Mouse (Mus musculus) heart, postnatal 25 days (tissue): ENCODE measurements at regions not wholly inside any gene's neighbourhood (a gene's known extent, or its start where the extent isn't known, plus 50 kb on each side); places are given as distances from the start of the nearest gene placed in this dataset.

ENCODE experiments used
- DNase-seq: peaks from one replicate; pipeline ENCODE4 v3.0.0; 2022; ENCODE audit warnings: low spot score
- intact Hi-C: fragments of 180-260 bp; cut with DNase I; formaldehyde crosslinking; loops from one replicate; pipeline ENCODE4 v1.15.1; 2025

- no peak for DNase-seq
- intact Hi-C loops, result loop anchor here (5.0 to 10.0 kb wide), 2 partner anchors 720 to 933 kb away; no protein-coding TSS in a partner anchor
Observed at GRCm38 (mm10) chr2:56025059-56025458, 589.3 kb downstream of the Kcnj3 start.

DNA sequence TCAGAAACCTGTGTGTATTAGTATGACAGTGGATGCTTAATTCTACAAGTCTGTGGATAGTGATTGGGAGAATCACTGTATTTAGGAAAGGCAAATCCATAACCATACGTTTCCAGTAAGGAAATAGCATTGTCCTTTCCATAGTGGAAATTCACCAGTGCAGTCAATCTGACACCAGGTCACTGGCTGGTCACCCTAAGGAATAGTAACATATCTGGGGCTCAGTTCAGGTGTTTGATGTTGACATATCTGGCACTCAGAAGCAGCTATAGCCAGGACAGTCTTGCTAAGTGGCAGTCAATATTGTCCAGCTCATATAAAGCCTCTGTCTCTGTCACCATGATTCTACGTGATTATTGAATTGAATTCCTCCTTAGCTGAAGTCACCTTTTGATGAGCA lies 593.2 kb downstream of the Kcnj3 start:
- intact Hi-C loops, result loop anchor here (5.0 to 10.0 kb wide), 2 partner anchors 724 to 937 kb away; no protein-coding TSS in a partner anchor
- DNase-seq, result no peak
